Mouse (Mus musculus) midbrain, embryonic 15.5 days (tissue): ENCODE data around the gene Mast3. TPM values are rescaled to one million over a fixed set of nuclear protein-coding genes. Genes with fewer than 3 reads are reported as not detected.

Experiments
- ATAC-seq: fragments of 200-750 bp; cut with Nextera tagmentation; replicated peaks from 2 replicates; pipeline ENCODE4 v1.8.0; 2017; ENCODE audit warnings: moderate TSS enrichment
- H3K27ac ChIP-seq: fragments of 300-500 bp; sonication (generic); 2 replicates; pipeline ENCODE4 v1.5.1; 2015; ENCODE audit warnings: mild to moderate bottlenecking, inconsistent platforms
- H3K27me3 ChIP-seq: fragments of 300-500 bp; sonication (generic); replicated peaks from 2 replicates; pipeline ENCODE4 v1.6.1; 2015; ENCODE audit warnings: inconsistent platforms
- H3K36me3 ChIP-seq: fragments of 300-500 bp; sonication (generic); replicated peaks from 2 replicates; pipeline ENCODE4 v1.6.1; 2015; ENCODE audit warnings: inconsistent platforms
- H3K4me1 ChIP-seq: fragments of 300-500 bp; sonication (generic); 2 replicates; pipeline ENCODE4 v1.6.1; 2015; ENCODE audit warnings: inconsistent platforms
- H3K4me2 ChIP-seq: fragments of 300-500 bp; sonication (generic); 2 replicates; pipeline ENCODE4 v1.6.1; 2015; ENCODE audit warnings: inconsistent platforms, mild to moderate bottlenecking, moderate library complexity
- H3K4me3 ChIP-seq: fragments of 300-500 bp; sonication (generic); 2 replicates; pipeline ENCODE4 v1.5.1; 2015; ENCODE audit warnings: mild to moderate bottlenecking, inconsistent platforms
- H3K9ac ChIP-seq: fragments of 300-500 bp; sonication (generic); 2 replicates; pipeline ENCODE4 v1.6.1; 2015; ENCODE audit warnings: mild to moderate bottlenecking, inconsistent platforms
- H3K9me3 ChIP-seq: fragments of 300-500 bp; sonication (generic); 2 replicates; pipeline ENCODE4 v1.6.1; 2016; ENCODE audit warnings: inconsistent platforms
- WGBS: fragments of 180-500 bp; shearing (Covaris S2); methylation state at CpG from one replicate; pipeline ENCODE4 v1.1.7; 2015; ENCODE audit warnings: mixed read lengths; 5-methylcytosine and 5-hydroxymethylcytosine counted together
- polyA plus RNA-seq: library from polyadenylated mRNA; unstranded; fragments of >200 nt; fragmentation: Nextera tagmentation; extraction: Ambion mirVana; gene quantifications from 2 replicates; pipeline ENCODE4 v1.2.1, GENCODE M21; 2015

The Mast3 gene
- polyA plus RNA-seq, 1 experiment from 2014 or later = 26.9 TPM

DNA sequence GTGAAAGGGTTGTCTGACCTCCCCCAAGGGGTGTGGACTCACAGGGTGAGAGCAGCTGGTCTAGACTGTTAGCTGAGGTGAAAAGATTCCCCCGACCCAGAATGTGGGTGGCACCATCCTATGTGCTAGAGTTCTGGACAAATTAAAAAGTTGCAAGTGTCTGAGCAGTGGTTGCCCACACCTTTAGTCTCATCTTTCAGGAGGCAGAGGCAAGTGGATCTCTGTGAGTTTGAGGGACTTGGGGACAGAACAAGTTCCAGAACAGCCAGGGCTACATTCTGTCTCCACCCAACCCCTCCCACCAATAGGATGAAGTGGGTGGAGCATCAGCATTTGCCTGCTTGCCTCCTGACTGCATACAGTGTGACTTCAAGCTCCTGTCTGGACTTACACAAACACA lies 42.7 kb downstream of the Mast3 start:
- no peak overlapping the region for H3K27ac ChIP-seq
- 81% methylated on average over 1 of the region's 1 CpGs for WGBS
- no peak overlapping the region for H3K4me3 ChIP-seq
- H3K27me3 ChIP-seq = peaks cover 6% of the 10 kb centered on the region; the same call in 1 of the 2 replicates
- H3K4me2 ChIP-seq = no peak overlapping the region
- peaks cover 9% of the 10 kb centered on the region; the same call in 1 of the 2 replicates for H3K36me3 ChIP-seq
- H3K9ac ChIP-seq = no peak overlapping the region
- peaks cover 49% of the 10 kb centered on the region for H3K4me1 ChIP-seq
- no peaks in the 10 kb centered on the region for H3K9me3 ChIP-seq
- ATAC-seq = no peak

- Histone ChIP-seq H3K9me3 (no peaks in the 10 kb centered on the region), H3K4me2 (peak within 1 kb of the TSS; percentile 89), H3K9ac (peak within 1 kb of the TSS; percentile 66), H3K4me3 (peak within 1 kb of the TSS; percentile 69), H3K4me1 (peaks cover 51% of the 10 kb centered on the region), H3K27me3 (no peaks in the 10 kb centered on the region), H3K27ac (peak within 1 kb of the TSS; percentile 75), H3K36me3 (peaks cover 16% of the 10 kb centered on the region; the same call in 1 of the 2 replicates)
- peak; percentile 96 for ATAC-seq
- under 1% methylated on average over 55 of the region's 55 CpGs for whole genome bisulfite sequencing
These were observed 44.0 kb downstream of the Mast3 start, which contains the start of gene Mpv17l2 for GRCm38 (mm10) chr8:70760775-70761406. Gene Mpv17l2 (minus strand): TSS chr8:70760946.

GRCm38 (mm10) chr8:70760350-70760749 lies 44.5 kb downstream of the Mast3 start:
- Histone ChIP-seq H3K4me1 (peaks cover 51% of the 10 kb centered on the region), H3K36me3 (peaks cover 16% of the 10 kb centered on the region; the same call in 1 of the 2 replicates), H3K4me3 (peak overlapping the region; percentile 69), H3K9me3 (no peaks in the 10 kb centered on the region), H3K4me2 (peak overlapping the region; percentile 89), H3K27ac (peak overlapping the region; percentile 75), H3K9ac (peak overlapping the region; percentile 66), H3K27me3 (no peaks in the 10 kb centered on the region)
- 1% methylated on average over 22 of the region's 22 CpGs for WGBS
- no peak; the same call in 1 of the 2 replicates for ATAC-seq

- Histone ChIP-seq H3K4me1 (peaks cover 53% of the 10 kb centered on the region), H3K4me3 (no peak overlapping the region), H3K27ac (no peak overlapping the region), H3K4me2 (peak overlapping the region; percentile 89; the same call in 1 of the 2 replicates), H3K9ac (no peak overlapping the region), H3K36me3 (peaks cover 16% of the 10 kb centered on the region; the same call in 1 of the 2 replicates), H3K27me3 (no peaks in the 10 kb centered on the region), H3K9me3 (no peaks in the 10 kb centered on the region)
- WGBS = 68% methylated on average over 19 of the region's 19 CpGs
- ATAC-seq = no peak
These were observed 46.0 kb downstream of the Mast3 start for GRCm38 (mm10) chr8:70758616-70759561.

GRCm38 (mm10) chr8:70758308-70758615 lies 46.6 kb downstream of the Mast3 start:
- no peak for ATAC-seq
- Histone ChIP-seq H3K4me1 (peaks cover 53% of the 10 kb centered on the region), H3K4me2 (no peak overlapping the region), H3K4me3 (no peak overlapping the region), H3K36me3 (peaks cover 16% of the 10 kb centered on the region; the same call in 1 of the 2 replicates), H3K27me3 (no peaks in the 10 kb centered on the region), H3K27ac (no peak overlapping the region), H3K9me3 (no peaks in the 10 kb centered on the region), H3K9ac (no peak overlapping the region)
- WGBS = 82% methylated on average over 7 of the region's 7 CpGs

GRCm38 (mm10) chr8:70757523-70758307 lies 47.1 kb downstream of the Mast3 start:
- no peak overlapping the region for H3K9ac ChIP-seq
- no peak for ATAC-seq

DNA sequence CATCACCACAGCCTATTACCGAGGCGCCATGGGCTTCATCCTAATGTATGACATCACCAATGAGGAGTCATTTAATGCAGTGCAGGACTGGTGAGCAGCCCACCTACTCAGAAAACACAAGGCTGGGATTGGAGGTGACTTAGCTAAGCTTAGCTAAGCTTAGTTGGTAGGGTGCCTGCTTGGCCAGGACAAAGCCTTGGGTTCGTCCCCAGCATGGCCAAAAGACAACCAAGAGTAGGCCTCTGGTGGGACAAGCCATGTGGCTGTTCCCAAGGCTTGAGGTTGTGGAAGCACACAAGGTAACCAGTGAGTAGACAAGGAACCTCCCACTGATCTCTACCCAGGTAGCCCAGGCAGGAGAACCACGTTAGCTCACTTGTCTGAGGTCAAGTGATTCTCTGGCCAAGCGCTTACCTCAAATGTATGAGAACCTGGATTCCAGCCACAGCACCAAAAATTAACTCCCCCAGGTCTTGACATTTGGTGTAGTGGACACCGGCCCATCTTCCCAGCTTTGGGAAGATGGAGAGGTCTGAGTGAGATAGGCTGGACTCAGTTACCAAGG lies 48.3 kb downstream of the Mast3 start:
- ATAC-seq = no peak
- Histone ChIP-seq H3K27ac (no peak overlapping the region), H3K4me1 (peaks cover 53% of the 10 kb centered on the region), H3K27me3 (no peaks in the 10 kb centered on the region), H3K4me2 (no peak overlapping the region), H3K4me3 (no peak overlapping the region), H3K36me3 (peaks cover 16% of the 10 kb centered on the region; the same call in 1 of the 2 replicates), H3K9ac (no peak overlapping the region), H3K9me3 (no peaks in the 10 kb centered on the region)
- WGBS = 92% methylated on average over 6 of the region's 6 CpGs

More at GRCm38 (mm10) chr8:70757523-70758307, 47.1 kb downstream of the Mast3 start:
- H3K9me3 ChIP-seq = no peaks in the 10 kb centered on the region
- peaks cover 53% of the 10 kb centered on the region for H3K4me1 ChIP-seq
- 63% methylated on average over 22 of the region's 22 CpGs for WGBS
- H3K27ac ChIP-seq = no peak overlapping the region
- no peak overlapping the region for H3K4me2 ChIP-seq
- no peak overlapping the region for H3K4me3 ChIP-seq
- peaks cover 16% of the 10 kb centered on the region; the same call in 1 of the 2 replicates for H3K36me3 ChIP-seq
- H3K27me3 ChIP-seq = no peaks in the 10 kb centered on the region

- Histone ChIP-seq H3K36me3 (peaks cover 16% of the 10 kb centered on the region; the same call in 1 of the 2 replicates), H3K9me3 (no peaks in the 10 kb centered on the region), H3K4me2 (peak overlapping the region; percentile 57), H3K9ac (peak overlapping the region; percentile 83), H3K4me1 (peaks cover 53% of the 10 kb centered on the region), H3K27ac (peak overlapping the region; percentile 92; the same call in 1 of the 2 replicates), H3K27me3 (no peaks in the 10 kb centered on the region), H3K4me3 (peak overlapping the region; percentile 71)
- 85% methylated on average over 24 of the region's 24 CpGs for WGBS
- ATAC-seq = no peak
These were observed 49.0 kb downstream of the Mast3 start for GRCm38 (mm10) chr8:70755661-70756475.

- Histone ChIP-seq H3K27me3 (no peaks in the 10 kb centered on the region), H3K9ac (peak overlapping the region; percentile 83), H3K27ac (peak overlapping the region; percentile 92), H3K4me1 (peaks cover 49% of the 10 kb centered on the region), H3K9me3 (no peaks in the 10 kb centered on the region), H3K4me2 (peak overlapping the region; percentile 57), H3K4me3 (peak overlapping the region; percentile 71), H3K36me3 (peaks cover 16% of the 10 kb centered on the region; the same call in 1 of the 2 replicates)
- peak; percentile 64 for ATAC-seq
- 13% methylated on average over 50 of the region's 50 CpGs for WGBS
These were observed 49.8 kb downstream of the Mast3 start for GRCm38 (mm10) chr8:70754871-70755660.
